Mouse (Mus musculus) embryonic facial prominence, embryonic 12.5 days (tissue): ENCODE data around the gene Gm5624. TPM values are rescaled to one million over a fixed set of nuclear protein-coding genes. Genes with fewer than 3 reads are reported as not detected.
"Not testable (repeated sequence)": the region's sequence is repeated elsewhere in the genome, so short reads cannot be mapped to it uniquely, and the experiment has no call there.

Source experiments
- ATAC-seq: fragments of 200-750 bp; cut with Nextera tagmentation; 2 replicates; pipeline ENCODE4 v1.8.0; 2017; ENCODE audit not compliant: insufficient number of reproducible peaks, insufficient read depth, low FRiP score, low TSS enrichment
- H3K27ac ChIP-seq: fragments of 300-500 bp; sonication (generic); 2 replicates; pipeline ENCODE4 v1.5.1; 2016; ENCODE audit warnings: mild to moderate bottlenecking
- H3K27me3 ChIP-seq: fragments of 300-500 bp; sonication (generic); 2 replicates; pipeline ENCODE4 v1.6.1; 2016; ENCODE audit warnings: mild to moderate bottlenecking, moderate library complexity
- H3K36me3 ChIP-seq: fragments of 300-500 bp; sonication (generic); 2 replicates; pipeline ENCODE4 v1.6.1; 2016; ENCODE audit warnings: mild to moderate bottlenecking
- H3K4me1 ChIP-seq: fragments of 300-500 bp; sonication (generic); 2 replicates; pipeline ENCODE4 v1.6.1; 2016
- H3K4me2 ChIP-seq: fragments of 300-500 bp; sonication (generic); replicated peaks from 2 replicates; pipeline ENCODE4 v1.6.1; 2016; ENCODE audit warnings: mild to moderate bottlenecking, moderate library complexity
- H3K4me3 ChIP-seq: fragments of 300-500 bp; sonication (generic); 2 replicates; pipeline ENCODE4 v1.5.1; 2016; ENCODE audit warnings: mild to moderate bottlenecking
- H3K9ac ChIP-seq: fragments of 300-500 bp; sonication (generic); 2 replicates; pipeline ENCODE4 v1.6.1; 2016; ENCODE audit warnings: mild to moderate bottlenecking, moderate library complexity
- H3K9me3 ChIP-seq: fragments of 300-500 bp; sonication (generic); 2 replicates; pipeline ENCODE4 v1.6.1; 2016; ENCODE audit warnings: mild to moderate bottlenecking, moderate library complexity
- WGBS: fragments of 180-500 bp; shearing (Covaris S2); methylation state at CpG from one replicate; pipeline ENCODE4 v1.1.7; 2016; 5-methylcytosine and 5-hydroxymethylcytosine counted together
- polyA plus RNA-seq: library from polyadenylated mRNA; unstranded; fragments of >200 nt; fragmentation: Nextera tagmentation; extraction: Ambion mirVana; gene quantifications from 2 replicates; pipeline ENCODE4 v1.2.1, GENCODE M21; 2016

Gm5624 gene
- not detected in 2 replicates for polyA plus RNA-seq

- H3K4me1 ChIP-seq, H3K9me3 ChIP-seq, H3K36me3 ChIP-seq, H3K4me2 ChIP-seq, H3K27me3 ChIP-seq, H3K4me3 ChIP-seq, H3K27ac ChIP-seq, H3K9ac ChIP-seq, ATAC-seq: not testable (repeated sequence)
- WGBS, result 75% methylated on average over 4 of the region's 4 CpGs
Measured at GRCm38 (mm10) chr14:44627737-44628136, at the start of gene Gm5624. Gene Gm5624, minus strand, starts transcription at chr14:44627938.

GRCm38 (mm10) chr14:44591765-44592164 is 36.0 kb downstream of the Gm5624 start:
- H3K27me3 ChIP-seq, H3K9ac ChIP-seq, H3K27ac ChIP-seq, H3K4me3 ChIP-seq, H3K4me2 ChIP-seq, H3K4me1 ChIP-seq, ATAC-seq, H3K36me3 ChIP-seq, H3K9me3 ChIP-seq: not testable (repeated sequence)
- whole genome bisulfite sequencing, result 71% methylated on average over 2 of the region's 2 CpGs

- WGBS, result 88% methylated on average over 4 of the region's 4 CpGs
- H3K9ac ChIP-seq, ATAC-seq, H3K36me3 ChIP-seq, H3K4me1 ChIP-seq, H3K27me3 ChIP-seq, H3K4me3 ChIP-seq, H3K9me3 ChIP-seq, H3K4me2 ChIP-seq, H3K27ac ChIP-seq: not testable (repeated sequence)
Measured at GRCm38 (mm10) chr14:44582853-44583252, 44.9 kb downstream of the Gm5624 start, which contains the start of gene Gm8247. Gene Gm8247, plus strand, starts transcription at chr14:44583153.

- ATAC-seq, result not testable (repeated sequence)
- 85% methylated on average over 5 of the region's 5 CpGs for WGBS
Measured at GRCm38 (mm10) chr14:44547961-44548360, 79.8 kb downstream of the Gm5624 start.

GRCm38 (mm10) chr14:44517976-44518375 is 109.8 kb downstream of the Gm5624 start, which contains the start of gene Gm17093:
Gene Gm17093, plus strand, starts transcription at chr14:44518276.
- not testable (repeated sequence) for H3K9me3 ChIP-seq, H3K4me2 ChIP-seq, H3K27ac ChIP-seq, H3K4me1 ChIP-seq, H3K36me3 ChIP-seq, H3K4me3 ChIP-seq, H3K27me3 ChIP-seq, ATAC-seq, H3K9ac ChIP-seq
- 82% methylated on average over 5 of the region's 5 CpGs for WGBS

More at GRCm38 (mm10) chr14:44547961-44548360, 79.8 kb downstream of the Gm5624 start:
- H3K4me3 ChIP-seq, H3K9me3 ChIP-seq, H3K27me3 ChIP-seq, H3K4me1 ChIP-seq, H3K9ac ChIP-seq, H3K27ac ChIP-seq, H3K4me2 ChIP-seq, H3K36me3 ChIP-seq: not testable (repeated sequence)

Other genes starting within 250 kb of the Gm5624 start
- gene Gm3371, start 217.2 kb downstream of the Gm5624 start, polyA plus RNA-seq, result not detected in 2 replicates
- not detected in 2 replicates for gene Gm8232, start 194.3 kb downstream of the Gm5624 start, polyA plus RNA-seq
- not detected in 2 replicates for gene BC061237, start 135.5 kb downstream of the Gm5624 start, polyA plus RNA-seq
- gene Gm17093, start 109.7 kb downstream of the Gm5624 start, polyA plus RNA-seq, result not detected in 2 replicates
- not detected in 2 replicates for gene Gm8247, start 44.8 kb downstream of the Gm5624 start, polyA plus RNA-seq
- not detected in 2 replicates for gene Gm8257, start 78.5 kb upstream of the Gm5624 start, polyA plus RNA-seq
- gene Gm8267, start 122.4 kb upstream of the Gm5624 start, polyA plus RNA-seq, result not detected in 2 replicates
- 0.20 and 0.47 TPM in 2 replicates for gene Ptgdr, start 231.4 kb upstream of the Gm5624 start, polyA plus RNA-seq